Mouse (Mus musculus) heart, postnatal 14 days (tissue): ENCODE results near the gene Rtkn. TPM values are rescaled to one million over a fixed set of nuclear protein-coding genes. Genes with fewer than 3 reads are reported as not detected.

Experiments used
- DNase-seq, 2 experiments: peaks; one replicate each; pipeline ENCODE4 v3.0.0; 2021 to 2022
- intact Hi-C: fragments of 180-260 bp; cut with DNase I; formaldehyde crosslinking; loops from one replicate; pipeline ENCODE4 v1.15.1; 2025
- total RNA-seq, 2 experiments: library from RNA; stranded (reverse); gene quantifications; 2 replicates each; pipeline ENCODE4 v1.2.3; 2021

Gene Rtkn
- total RNA-seq, 2 experiments from 2014 or later: 6.9 to 8.0 TPM

GRCm38 (mm10) chr6:83115682-83116372 lies 19.4 kb upstream of the Rtkn start:
- intact Hi-C loops: loop anchor here (2.0 to 5.0 kb wide), 2 partner anchors 45 to 151 kb away; no protein-coding TSS in a partner anchor
- DNase-seq: no peak

GRCm38 (mm10) chr6:83116373-83117164 lies 18.7 kb upstream of the Rtkn start:
- DNase-seq: no peak
- intact Hi-C loops: loop anchor here (2.0 to 5.0 kb wide), 2 partner anchors 44 to 151 kb away; no protein-coding TSS in a partner anchor

- intact Hi-C loops: loop anchor here (2.0 to 5.0 kb wide), 2 partner anchors 44 to 150 kb away; no protein-coding TSS in a partner anchor
- DNase-seq: no peak
These were observed 18.2 kb upstream of the Rtkn start for GRCm38 (mm10) chr6:83117165-83117438.

GRCm38 (mm10) chr6:83117616-83118015 lies 17.6 kb upstream of the Rtkn start:
- no peak for DNase-seq
- intact Hi-C loops: loop anchor here (2.0 to 5.0 kb wide), 2 partner anchors 43 to 150 kb away; no protein-coding TSS in a partner anchor

- intact Hi-C loops: loop anchor here (5.0 kb wide), 1 partner anchor 149 kb away; no protein-coding TSS in a partner anchor
- no peak for DNase-seq
These were observed 16.9 kb upstream of the Rtkn start for GRCm38 (mm10) chr6:83118369-83118768.

- no peak for DNase-seq
- intact Hi-C loops: loop anchor here (5.0 kb wide), 1 partner anchor 148 kb away; no protein-coding TSS in a partner anchor
These were observed 16.2 kb upstream of the Rtkn start for GRCm38 (mm10) chr6:83118825-83119733.

- DNase-seq: no peak
- intact Hi-C loops: loop anchor here (5.0 kb wide), 1 partner anchor 148 kb away; no protein-coding TSS in a partner anchor
These were observed 15.6 kb upstream of the Rtkn start for GRCm38 (mm10) chr6:83119734-83120051.

GRCm38 (mm10) chr6:83120930-83121862 lies 14.1 kb upstream of the Rtkn start, which contains the start of gene Wbp1:
Gene Wbp1, minus strand, starts transcription at chr6:83121559.
- intact Hi-C loops: no loop called here
- DNase-seq: peak; percentile 91 to 92

- DNase-seq: no peak
- intact Hi-C loops: no loop called here
These were observed 13.2 kb upstream of the Rtkn start for GRCm38 (mm10) chr6:83121863-83122710.

GRCm38 (mm10) chr6:83122961-83123360 lies 12.3 kb upstream of the Rtkn start:
- no peak for DNase-seq
- intact Hi-C loops: no loop called here

- intact Hi-C loops: no loop called here
- peak; percentile 89 to 95 for DNase-seq
These were observed 10.4 kb upstream of the Rtkn start for GRCm38 (mm10) chr6:83124851-83125312.

- DNase-seq: no peak
- intact Hi-C loops: no loop called here
These were observed 9.9 kb upstream of the Rtkn start, which contains the start of gene Ino80b for GRCm38 (mm10) chr6:83125331-83125730. Gene Ino80b, minus strand, starts transcription at chr6:83125431.

- intact Hi-C loops: no loop called here
- DNase-seq: no peak
These were observed 7.8 kb upstream of the Rtkn start for GRCm38 (mm10) chr6:83127419-83127818.

GRCm38 (mm10) chr6:83131469-83132034 lies 3.7 kb upstream of the Rtkn start:
- intact Hi-C loops: no loop called here

GRCm38 (mm10) chr6:83132176-83132919 lies 2.9 kb upstream of the Rtkn start:
- intact Hi-C loops: no loop called here
- DNase-seq: no peak

More at GRCm38 (mm10) chr6:83131469-83132034, 3.7 kb upstream of the Rtkn start:
- no peak for DNase-seq

GRCm38 (mm10) chr6:83134226-83134625 lies 1.0 kb upstream of the Rtkn start:
- intact Hi-C loops: no loop called here
- no peak for DNase-seq

- DNase-seq: peak; percentile 44 to 50
- intact Hi-C loops: loop anchor here (2.0 kb wide), 1 partner anchor 21 kb away; the partner anchor contains the start of genes 1700003E16Rik and Wdr54
These were observed 403 bp downstream of the Rtkn start for GRCm38 (mm10) chr6:83135571-83136161.
